28 mouse cellular contexts compared by ENCODE assay signal in the genomic region with DNA sequence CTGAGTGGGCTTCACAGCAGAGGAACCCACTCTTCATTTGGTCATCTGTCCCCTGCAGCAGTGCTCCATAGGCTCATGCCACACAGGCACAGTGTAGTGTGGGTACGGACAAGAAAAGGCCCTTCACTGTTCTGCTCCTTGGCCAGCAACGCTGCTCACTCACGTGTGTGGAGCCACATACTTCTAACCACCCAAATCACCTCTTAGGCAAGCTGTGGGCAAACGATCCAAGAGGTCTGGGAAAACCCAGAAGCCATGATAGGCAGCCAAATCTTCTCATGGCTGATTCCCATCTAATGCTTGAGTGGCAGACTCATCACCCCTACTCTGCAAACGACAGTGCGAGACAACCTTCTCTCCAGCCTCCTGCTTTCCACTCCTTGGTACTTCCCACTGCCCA. TPM values are rescaled to one million over a fixed set of nuclear protein-coding genes. Genes with fewer than 3 reads are reported as not detected.
DNase-seq lines count a peak whose midpoint lies in the region; ATAC-seq and TF ChIP-seq lines count a peak whose summit lies in the region.
"Had no signal": no experiment of that assay in that cellular context is flagged by ENCODE, and none has a peak within 500 bp of the region (broad histone marks: within the 10 kb centered on the region; RNA-seq: fewer than 3 reads in every experiment).

No protein-coding gene starts in this region.

- TF ChIP-seq CTCF in small intestine, adult 2 months (IDR thresholded peaks at IDR 0.05; ENCODE audit: extremely low read depth, insufficient read length, insufficient replicate concordance, low read depth, low read length), result no peak

- H3K4me2 ChIP-seq in forebrain, embryonic 16.5 days (ENCODE audit: low read length), result no peak overlapping the region
- no peak overlapping the region for H3K4me2 ChIP-seq in kidney, embryonic 16.5 days (replicated peaks; ENCODE audit: low read depth, low read length)
- H3K4me2 ChIP-seq in intestine, embryonic 16.5 days (ENCODE audit: low read depth, low read length), result no peak overlapping the region
- H3K4me2 ChIP-seq: forebrain, embryonic 13.5 days; hindbrain, embryonic 15.5 days; liver, embryonic 15.5 days; lung, embryonic 15.5 days; midbrain, embryonic 11.5 days; neural tube, embryonic 12.5 days had no signal

- WGBS in forebrain, embryonic 10.5 days, result 91% methylated on average over 6 of the region's 6 CpGs
- 92% methylated on average over 6 of the region's 6 CpGs for WGBS in forebrain, embryonic 16.5 days
- WGBS in kidney, embryonic 16.5 days, result 72% methylated on average over 6 of the region's 6 CpGs
- 81% methylated on average over 6 of the region's 6 CpGs for WGBS in intestine, embryonic 16.5 days
- 61% methylated on average over 6 of the region's 6 CpGs for WGBS in small intestine, adult 2 months

- peak overlapping the region; percentile 36; the same call in 1 of the 2 replicates for H3K27ac ChIP-seq in forebrain, embryonic 10.5 days
- no peak overlapping the region for H3K27ac ChIP-seq in forebrain, embryonic 16.5 days (ENCODE audit: low read length)
- 0 out of 2 replicates have a peak overlapping the region, but pooled peaks have one; percentile 8 for H3K27ac ChIP-seq in kidney, embryonic 16.5 days (ENCODE audit: low read length)
- H3K27ac ChIP-seq in intestine, embryonic 16.5 days (ENCODE audit: low read length), result peak overlapping the region; percentile 59
- peak overlapping the region; percentile 69 for H3K27ac ChIP-seq in small intestine, adult 2 months (ENCODE audit: insufficient read depth, low read depth, low read length)
- H3K27ac ChIP-seq: forebrain, embryonic 13.5 days; heart, adult 2 months; hindbrain, embryonic 10.5 days; hindbrain, embryonic 15.5 days; liver, embryonic 15.5 days; lung, embryonic 15.5 days; neural tube, embryonic 12.5 days had no signal

- peaks cover 52% of the 10 kb centered on the region for H3K4me1 ChIP-seq in forebrain, embryonic 10.5 days
- H3K4me1 ChIP-seq in forebrain, embryonic 16.5 days (replicated peaks; ENCODE audit: control insufficient read depth, insufficient read depth, low read length), result peaks cover 13% of the 10 kb centered on the region
- peaks cover 70% of the 10 kb centered on the region for H3K4me1 ChIP-seq in kidney, embryonic 16.5 days (ENCODE audit: insufficient read depth, low read length)
- peaks cover 54% of the 10 kb centered on the region for H3K4me1 ChIP-seq in intestine, embryonic 16.5 days (ENCODE audit: control insufficient read depth, insufficient read depth, low read length)
- H3K4me1 ChIP-seq in small intestine, adult 2 months (ENCODE audit: control insufficient read depth, insufficient read depth, insufficient read length, low read length), result peaks cover 54% of the 10 kb centered on the region

- 0 out of 2 replicates have a peak, but pooled peaks cover 8% of the 10 kb centered on the region for H3K27me3 ChIP-seq in forebrain, embryonic 10.5 days (ENCODE audit: poor library complexity, severe bottlenecking)
- H3K27me3 ChIP-seq in forebrain, embryonic 16.5 days (replicated peaks; ENCODE audit: control insufficient read depth, insufficient read depth, low read length), result no peaks in the 10 kb centered on the region
- H3K27me3 ChIP-seq in kidney, embryonic 16.5 days (ENCODE audit: insufficient read depth, low read length), result no peaks in the 10 kb centered on the region
- H3K27me3 ChIP-seq in intestine, embryonic 16.5 days (replicated peaks; ENCODE audit: control insufficient read depth, insufficient read depth, low read length), result no peaks in the 10 kb centered on the region
- H3K27me3 ChIP-seq in small intestine, adult 2 months (ENCODE audit: control insufficient read depth, insufficient read depth, low read length), result no peaks in the 10 kb centered on the region
- H3K27me3 ChIP-seq: forebrain, embryonic 13.5 days; hindbrain, embryonic 15.5 days; lung, embryonic 15.5 days had no signal

- H3K9me3 ChIP-seq in forebrain, embryonic 10.5 days, result no peaks in the 10 kb centered on the region
- no peaks in the 10 kb centered on the region for H3K9me3 ChIP-seq in forebrain, embryonic 16.5 days (ENCODE audit: control insufficient read depth, low read length)
- H3K9me3 ChIP-seq in kidney, embryonic 16.5 days (ENCODE audit: low read length), result no peaks in the 10 kb centered on the region
- H3K9me3 ChIP-seq in intestine, embryonic 16.5 days (ENCODE audit: control insufficient read depth, low read length), result no peaks in the 10 kb centered on the region
- H3K9me3 ChIP-seq: forebrain, embryonic 13.5 days; hindbrain, embryonic 10.5 days; hindbrain, embryonic 15.5 days; liver, embryonic 15.5 days; lung, embryonic 15.5 days; neural tube, embryonic 12.5 days had no signal

- H3K36me3 ChIP-seq in forebrain, embryonic 10.5 days (replicated peaks), result no peaks in the 10 kb centered on the region
- H3K36me3 ChIP-seq in forebrain, embryonic 16.5 days (ENCODE audit: control insufficient read depth, insufficient read depth), result no peaks in the 10 kb centered on the region
- H3K36me3 ChIP-seq in kidney, embryonic 16.5 days (ENCODE audit: insufficient read depth, low read length), result no peaks in the 10 kb centered on the region
- H3K36me3 ChIP-seq in intestine, embryonic 16.5 days (ENCODE audit: control insufficient read depth, insufficient read depth, low read length), result 0 out of 2 replicates have a peak, but pooled peaks cover 2% of the 10 kb centered on the region
- no peaks in the 10 kb centered on the region for H3K36me3 ChIP-seq in small intestine, adult 2 months (ENCODE audit: control insufficient read depth, insufficient read depth, low read length)
- H3K36me3 ChIP-seq: hindbrain, embryonic 10.5 days; hindbrain, embryonic 15.5 days; liver, embryonic 15.5 days; lung, embryonic 15.5 days; neural tube, embryonic 12.5 days had no signal

- H3K4me3 ChIP-seq in forebrain, embryonic 10.5 days, result no peak overlapping the region
- H3K4me3 ChIP-seq in forebrain, embryonic 16.5 days (replicated peaks; ENCODE audit: low read length), result no peak overlapping the region
- H3K4me3 ChIP-seq in kidney, embryonic 16.5 days (ENCODE audit: low read length), result no peak overlapping the region
- no peak overlapping the region for H3K4me3 ChIP-seq in intestine, embryonic 16.5 days (ENCODE audit: low read length)
- no peak overlapping the region for H3K4me3 ChIP-seq in small intestine, adult 2 months (ENCODE audit: low read depth, low read length)
- H3K4me3 ChIP-seq: erythroblast, embryonic 14.5 days; forebrain, embryonic 13.5 days; heart, adult 2 months; hindbrain, embryonic 10.5 days; hindbrain, embryonic 15.5 days; liver, embryonic 15.5 days; lung, embryonic 15.5 days; myocyte; neural tube, embryonic 12.5 days had no signal

- no peak for ATAC-seq in forebrain, embryonic 16.5 days
- peak; percentile 19; the same call in 1 of the 2 replicates for ATAC-seq in kidney, embryonic 16.5 days (ENCODE audit: low FRiP score, low TSS enrichment)
- peak; percentile 5 for ATAC-seq in intestine, embryonic 16.5 days
- ATAC-seq: forebrain, embryonic 13.5 days; midbrain, embryonic 16.5 days had no signal

- no peak for DNase-seq in forebrain, embryonic 10.5 days (ENCODE audit: extremely low spot score, low spot score)
- no peak for DNase-seq in kidney, adult 11 months
- DNase-seq in spleen, postnatal 14 days (ENCODE audit: low spot score in 2 of 2), result no peak
- DNase-seq in MN1 (ENCODE audit: low spot score), result no peak
- DNase-seq: cerebellum, adult 11-12 months; cerebellum, adult 9-11 months; embryo, embryonic 11 days; gastrocnemius, postnatal 25 days; heart, adult 2 months; heart, postnatal 14 days; kidney, adult 8-10 months; layer of hippocampus, postnatal 36 days; left cerebral cortex, postnatal 4 days; thymus, postnatal 14 days had no signal

- no peak for TF ChIP-seq POLR2A in small intestine, adult 2 months (IDR thresholded peaks at IDR 0.05; ENCODE audit: low read depth, low read length)

- no peak overlapping the region for H3K9ac ChIP-seq in forebrain, embryonic 16.5 days (replicated peaks; ENCODE audit: low read depth, low read length)
- peak overlapping the region; percentile 15; the same call in 1 of the 2 replicates for H3K9ac ChIP-seq in kidney, embryonic 16.5 days (replicated peaks; ENCODE audit: low read length)
- no peak overlapping the region for H3K9ac ChIP-seq in intestine, embryonic 16.5 days (ENCODE audit: low read depth, low read length)
- H3K9ac ChIP-seq: forebrain, embryonic 13.5 days; hindbrain, embryonic 15.5 days; liver, embryonic 15.5 days; lung, embryonic 15.5 days; neural tube, embryonic 12.5 days had no signal

RNA-seq across cellular contexts. Expression of a gene that starts 37.2 kb away (rescaled TPM):
- polyA plus RNA-seq in forebrain, embryonic 10.5 days (2016; fragmentation: Nextera tagmentation; extraction: Ambion mirVana), result 13.3 and 13.8 TPM in 2 replicates
- 8.8 TPM in 2 replicates for polyA plus RNA-seq in forebrain, embryonic 16.5 days (2015; fragmentation: Nextera tagmentation; extraction: Ambion mirVana)
- 31.5 and 32.7 TPM in 2 replicates for polyA plus RNA-seq in kidney, embryonic 16.5 days (2015; fragmentation: Nextera tagmentation; extraction: Ambion mirVana)
- polyA plus RNA-seq in intestine, embryonic 16.5 days (2015; fragmentation: Nextera tagmentation; extraction: Ambion mirVana), result 18.7 and 21.0 TPM in 2 replicates
- 13.3 and 24.9 TPM in 2 replicates for polyA plus RNA-seq in small intestine, adult 2 months (2012; rRNA removed)
